Mouse (Mus musculus) CD4-positive helper T cell, adult 2 months (primary cell): ENCODE results near the gene Dgkb.

Experiments used
- DNase-seq: peaks from one replicate; pipeline ENCODE4 v3.0.0-alpha.2; 2012; ENCODE audit warnings: low read depth, missing footprints, low spot score

The Dgkb gene

DNA sequence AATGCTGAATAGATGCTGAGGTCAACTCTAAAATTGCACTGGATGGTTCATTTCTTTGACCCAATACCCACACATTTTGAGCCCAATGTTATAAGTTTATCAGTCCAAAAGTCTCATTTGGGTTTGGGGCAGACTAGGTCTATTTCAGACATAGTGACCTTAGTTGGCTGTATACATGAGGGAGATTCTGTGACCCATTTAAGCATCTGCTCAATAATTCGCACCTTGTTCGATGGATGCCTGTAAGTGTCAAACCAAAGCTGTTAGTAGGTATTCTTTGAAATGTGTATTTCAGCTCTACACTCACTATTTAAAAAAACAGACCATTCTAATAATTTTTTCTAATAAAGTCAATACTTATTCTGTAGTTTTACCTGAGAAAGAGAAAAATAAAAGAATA, 776.1 kb downstream of the Dgkb start:
- no peak for DNase-seq

DNA sequence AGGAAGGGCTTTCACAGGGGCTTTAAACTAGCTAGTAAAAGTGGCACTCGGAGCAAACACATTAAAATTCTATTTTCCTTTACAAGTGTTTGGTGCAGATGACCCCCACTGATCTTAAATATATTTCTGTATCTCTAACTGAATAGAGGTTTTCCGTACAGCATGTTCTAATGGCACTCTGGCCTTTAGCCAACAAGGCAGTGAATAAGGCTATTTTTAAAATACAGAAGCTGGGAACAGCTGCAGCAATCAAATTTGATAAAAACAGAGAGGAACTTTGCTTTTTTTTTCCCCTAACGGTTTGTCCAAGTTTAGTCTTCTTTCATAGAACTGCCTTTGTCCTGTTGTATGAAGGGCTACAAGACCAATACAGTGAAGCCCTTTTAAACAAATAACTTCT, 776.5 kb downstream of the Dgkb start:
- no peak for DNase-seq

DNA sequence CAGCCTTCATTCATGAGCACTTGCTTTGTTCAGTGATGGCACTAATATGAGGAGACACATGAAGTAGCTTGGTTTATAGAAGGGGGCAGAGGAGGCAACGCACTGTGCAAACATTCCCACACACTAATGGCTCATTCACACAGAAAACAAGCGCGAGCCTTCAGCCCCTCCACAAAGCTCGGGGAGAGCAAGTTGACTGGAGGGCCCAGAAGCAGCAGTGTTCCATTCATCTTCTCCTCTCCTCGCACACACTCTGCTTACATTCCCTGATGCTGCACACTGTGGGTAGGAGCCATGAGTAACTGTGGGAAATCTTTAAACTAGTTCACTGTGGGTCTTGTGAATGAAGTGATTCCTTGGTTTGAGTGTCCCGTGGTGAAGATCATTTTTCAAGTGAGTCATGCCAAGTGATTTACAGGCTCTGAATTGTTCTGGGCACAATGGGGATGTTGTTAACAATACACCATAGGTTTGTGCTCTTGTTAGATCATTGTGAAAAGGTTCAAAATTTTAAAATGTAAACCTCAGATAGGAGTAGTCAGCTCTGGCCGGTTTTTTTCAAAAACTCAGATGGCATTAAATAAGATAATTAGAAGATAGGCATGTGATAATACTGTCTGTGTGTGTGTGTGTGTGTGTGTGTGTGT, 779.0 kb downstream of the Dgkb start:
- no peak for DNase-seq

DNA sequence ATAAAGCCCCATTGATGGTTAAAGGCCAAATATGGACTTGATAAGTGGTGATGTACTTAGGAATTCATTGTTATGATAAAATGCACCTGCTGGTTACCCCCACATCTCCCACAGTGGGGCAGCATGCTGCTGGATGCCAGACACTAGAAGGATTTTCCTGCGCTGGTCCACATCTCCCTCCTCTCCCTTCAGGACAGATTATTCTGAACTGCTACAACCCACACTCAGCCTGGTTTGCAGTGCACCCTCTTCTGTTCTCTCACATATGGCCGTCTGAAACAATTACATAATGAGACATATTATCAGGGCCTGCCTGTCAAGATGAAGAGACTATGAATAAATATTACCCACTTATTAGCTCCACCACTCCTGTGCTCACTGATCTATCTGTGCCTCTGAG, 780.6 kb downstream of the Dgkb start:
- DNase-seq, result no peak

DNA sequence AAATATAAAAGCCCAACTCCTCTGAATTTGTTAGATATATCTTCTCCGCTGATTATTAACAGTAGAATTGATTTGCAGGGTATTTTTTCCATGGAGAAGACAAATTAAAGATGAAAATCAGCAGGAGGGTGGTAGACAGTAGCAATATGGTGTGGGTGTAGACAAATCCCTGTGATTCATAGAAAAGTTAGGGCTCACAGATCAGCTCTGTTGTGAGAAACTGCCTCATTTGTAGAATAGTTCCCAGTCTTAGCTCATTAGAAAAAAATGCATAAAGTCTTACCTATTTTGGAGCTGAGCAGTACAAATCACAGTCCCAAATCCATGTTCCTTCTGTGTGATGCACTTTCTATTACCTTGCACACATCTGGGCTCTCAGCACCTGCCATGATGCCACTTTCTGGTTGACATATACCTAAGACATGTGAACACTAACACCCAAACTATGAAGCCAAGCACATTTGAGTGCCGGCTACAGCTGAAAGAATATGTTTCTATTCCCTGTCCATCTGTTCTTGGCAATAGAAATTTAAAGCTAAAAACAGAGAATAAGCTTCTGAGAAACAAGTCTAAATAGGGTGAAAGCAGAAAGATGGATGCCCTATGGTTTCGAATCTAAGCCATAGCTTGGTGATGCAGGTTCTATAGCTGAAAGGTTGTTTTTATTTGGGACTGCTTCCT, 782.8 kb downstream of the Dgkb start:
- no peak for DNase-seq

DNA sequence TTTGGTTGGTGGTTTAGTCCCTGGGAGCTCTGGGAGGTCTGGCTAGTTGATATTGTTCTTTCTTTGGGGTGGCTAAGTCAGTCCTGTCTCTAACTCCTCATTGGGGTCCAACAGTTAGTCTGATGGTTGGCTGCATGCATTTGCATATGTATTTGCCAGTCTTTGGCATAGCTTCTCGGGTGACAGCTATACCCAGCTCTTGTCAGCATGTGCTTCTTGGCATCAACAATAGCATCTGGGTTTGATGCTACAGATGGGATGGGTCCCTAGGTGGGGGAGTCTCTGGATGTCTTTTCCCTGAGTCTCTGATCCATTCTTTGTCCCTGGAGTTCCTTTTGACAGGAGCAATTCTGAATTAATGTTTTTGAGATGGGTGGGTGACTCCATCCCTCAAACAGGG, 790.6 kb downstream of the Dgkb start:
- no peak for DNase-seq

DNA sequence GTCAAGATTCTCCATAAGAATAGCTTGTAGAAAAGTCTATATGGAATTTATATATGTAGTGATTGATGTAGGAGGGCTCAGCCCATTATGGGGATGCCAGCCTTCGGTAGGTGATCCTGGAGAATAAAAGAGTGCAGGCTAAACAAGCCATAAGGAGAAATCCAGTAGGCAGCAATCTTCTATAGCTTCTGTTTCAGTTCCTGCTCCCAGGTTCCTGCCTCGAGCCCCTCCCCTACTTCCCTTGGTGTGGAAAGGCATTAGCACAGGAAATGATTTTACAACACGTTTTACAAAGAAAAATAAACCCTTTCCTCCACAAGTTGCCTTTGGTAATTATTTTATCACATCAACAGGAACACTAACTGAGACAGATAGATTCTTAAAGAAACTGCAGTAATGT, 850.7 kb downstream of the Dgkb start:
- DNase-seq, result no peak
